Mouse (Mus musculus) mesoderm, embryonic 11.5 days (tissue): ENCODE results near the gene Evi5.

Experiments
- DNase-seq: peaks from one replicate; pipeline ENCODE4 v3.0.0-alpha.2; 2012; ENCODE audit warnings: low read depth, low spot score

Evi5 gene

DNA sequence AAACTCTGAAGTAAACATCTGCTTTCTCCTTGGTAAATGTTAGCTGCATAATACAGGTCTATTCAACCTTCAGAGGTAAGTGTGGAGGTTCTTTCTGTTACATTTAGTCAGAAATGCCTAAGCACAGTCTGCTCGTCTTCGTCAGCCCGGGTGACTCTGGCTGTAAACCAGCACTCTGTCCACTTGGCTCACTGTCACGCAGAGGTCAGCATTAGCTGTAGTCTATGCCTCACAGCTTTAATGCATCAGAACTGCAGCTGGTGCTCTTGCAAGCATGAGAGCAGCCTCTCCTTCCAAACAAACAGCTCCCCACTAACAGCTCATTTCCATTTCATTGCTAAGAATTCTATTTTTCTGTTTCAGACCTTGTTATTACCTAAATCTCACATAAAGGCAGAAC lies 67.4 kb downstream of the Evi5 start:
- DNase-seq: no peak

DNA sequence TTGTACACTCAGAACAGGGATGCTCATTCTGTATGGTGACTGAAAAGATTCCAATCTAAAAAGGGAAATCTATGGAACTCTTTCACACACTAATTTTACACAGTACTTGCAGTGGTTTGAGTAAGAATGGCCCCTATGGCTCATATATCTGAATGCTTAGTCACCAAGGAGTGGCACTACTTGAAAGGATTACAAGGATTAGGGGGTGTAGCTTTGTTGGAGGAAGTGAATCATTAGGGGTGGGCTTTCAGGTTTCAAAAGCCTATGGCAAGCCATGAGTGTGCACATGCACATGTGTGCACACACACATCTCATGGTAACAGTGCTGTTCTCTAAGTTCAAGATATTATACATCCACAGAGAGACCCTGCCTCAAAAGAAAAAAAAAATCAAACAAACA lies 72.3 kb downstream of the Evi5 start:
- no peak for DNase-seq

DNA sequence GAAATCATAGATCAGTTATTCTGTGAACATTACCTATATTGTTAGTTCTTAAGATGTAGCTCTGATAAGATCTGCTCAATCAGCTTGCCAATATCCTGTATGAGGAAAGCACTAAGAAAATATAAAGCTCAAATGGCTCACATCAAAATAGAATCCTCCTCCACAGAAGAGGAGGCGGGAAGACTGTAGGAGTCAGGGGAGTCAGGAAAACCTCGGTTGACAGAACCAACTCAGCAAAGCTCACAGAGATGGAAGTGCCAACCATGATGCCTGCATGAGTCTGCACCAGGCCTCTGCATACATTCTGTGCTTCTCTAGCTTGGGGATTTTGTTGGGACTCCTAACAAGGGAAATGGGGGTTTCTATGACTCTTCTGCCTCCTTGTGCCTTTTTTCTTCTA lies 73.7 kb downstream of the Evi5 start:
- DNase-seq: no peak

DNA sequence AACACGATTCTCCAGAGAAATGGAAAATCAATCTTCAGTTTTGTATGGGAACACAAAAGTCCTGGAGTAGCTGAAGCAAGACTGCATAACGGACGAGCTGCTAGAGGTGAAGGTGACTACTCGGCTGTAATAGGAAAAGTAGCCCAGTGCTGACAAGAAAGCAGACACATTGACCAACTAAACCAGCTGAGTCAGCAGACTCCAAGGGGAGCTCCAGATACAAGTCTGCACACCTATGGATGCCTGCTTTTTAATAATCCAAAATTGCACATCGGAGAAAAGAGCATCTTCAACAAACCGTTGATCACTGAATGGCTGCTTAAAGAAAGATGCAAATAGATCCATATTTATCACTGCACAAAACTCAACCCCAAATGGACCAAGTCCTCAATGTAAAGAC lies 76.6 kb downstream of the Evi5 start:
- DNase-seq: no peak

DNA sequence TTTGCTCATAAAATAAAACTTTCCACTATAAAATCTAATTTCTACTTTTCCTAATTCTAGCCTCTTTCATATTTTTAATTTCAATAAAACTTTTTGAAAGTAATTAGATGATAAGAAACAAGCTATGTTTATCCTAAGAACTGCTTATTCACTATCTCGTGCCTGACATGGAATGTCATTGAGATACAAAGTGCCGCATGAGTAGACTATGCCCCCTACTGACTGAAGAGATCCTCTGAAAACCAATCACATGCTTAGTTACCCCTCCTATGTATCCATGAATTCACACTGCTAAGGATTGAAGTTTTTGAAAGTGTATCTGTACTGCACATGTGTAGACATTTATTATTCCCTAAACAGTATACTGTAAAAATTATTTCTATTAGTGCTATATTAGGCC lies 81.0 kb downstream of the Evi5 start:
- no peak for DNase-seq

DNA sequence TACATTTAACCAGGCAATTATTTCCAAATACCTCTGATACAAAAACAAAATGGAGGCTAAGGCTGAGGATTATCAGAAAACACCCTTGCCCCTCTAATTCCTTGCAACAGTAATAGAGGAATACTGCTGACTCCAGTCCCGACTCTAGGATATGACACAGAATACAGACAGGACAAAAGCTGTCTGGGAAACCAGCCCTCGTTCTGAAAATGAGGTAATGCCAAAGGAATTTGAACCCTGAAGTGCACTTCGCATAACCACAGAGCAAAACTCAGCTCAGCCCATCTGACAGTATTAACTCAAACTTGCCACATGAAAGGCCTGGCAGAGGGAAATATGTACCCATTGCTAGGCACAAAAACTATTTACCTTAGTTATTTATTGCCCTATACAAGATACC lies 81.6 kb downstream of the Evi5 start:
- peak; percentile 21 for DNase-seq

DNA sequence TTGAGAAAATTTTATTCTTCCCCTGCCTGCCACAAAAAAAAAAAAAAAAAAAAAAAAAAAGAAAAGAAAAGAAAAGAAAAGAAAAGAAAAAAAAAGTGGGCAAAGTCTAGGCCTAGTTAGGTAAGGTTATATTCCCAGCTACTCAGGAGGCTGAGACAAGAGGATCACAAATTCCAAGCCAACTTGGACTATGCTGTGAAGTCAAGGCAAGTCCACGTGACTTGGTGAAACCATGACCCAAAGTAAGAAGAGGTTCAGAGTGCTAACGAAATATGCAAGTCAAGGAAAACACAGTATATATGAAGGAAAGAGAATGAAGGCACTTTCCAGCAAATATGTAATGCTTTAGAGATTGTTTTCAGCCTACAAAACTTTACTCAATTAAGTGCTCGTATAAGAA lies 82.4 kb downstream of the Evi5 start:
- no peak for DNase-seq

DNA sequence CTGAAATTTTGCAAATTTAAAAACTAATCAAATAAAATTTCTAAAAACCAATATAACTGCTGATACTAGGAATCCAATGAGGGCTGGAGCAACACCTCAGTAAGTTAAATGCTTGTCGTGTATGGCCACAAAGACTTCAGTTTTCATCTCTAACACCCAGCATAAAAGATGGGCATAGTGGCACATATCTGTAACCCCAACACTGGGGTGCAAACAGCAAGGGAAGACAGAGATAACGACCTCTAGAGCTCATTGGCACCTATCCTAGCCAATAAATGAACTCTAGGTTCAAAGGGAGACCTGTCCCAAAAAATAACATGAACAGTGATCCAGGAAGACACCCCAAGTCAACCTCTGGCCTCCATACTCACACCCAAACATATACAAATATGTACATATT lies 82.9 kb downstream of the Evi5 start:
- DNase-seq: no peak

DNA sequence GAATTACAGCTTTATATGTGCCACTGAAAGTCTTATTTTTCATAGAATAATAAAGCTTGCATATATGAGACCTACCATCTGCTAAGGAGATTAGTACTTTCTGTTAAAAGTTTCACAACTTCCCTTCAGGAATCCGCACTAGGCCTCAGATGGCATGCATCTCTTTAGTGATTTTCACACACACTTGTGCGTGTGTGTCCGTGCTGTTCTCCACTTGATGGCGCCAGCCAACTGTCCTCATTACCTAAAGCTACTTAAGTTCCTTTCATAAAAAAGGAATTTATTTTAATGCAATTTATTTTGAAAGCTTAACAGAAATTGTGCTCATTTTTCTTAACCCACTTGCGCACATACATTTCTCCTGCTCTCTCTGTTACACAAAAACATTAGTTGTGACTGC lies 85.4 kb downstream of the Evi5 start:
- DNase-seq: no peak

DNA sequence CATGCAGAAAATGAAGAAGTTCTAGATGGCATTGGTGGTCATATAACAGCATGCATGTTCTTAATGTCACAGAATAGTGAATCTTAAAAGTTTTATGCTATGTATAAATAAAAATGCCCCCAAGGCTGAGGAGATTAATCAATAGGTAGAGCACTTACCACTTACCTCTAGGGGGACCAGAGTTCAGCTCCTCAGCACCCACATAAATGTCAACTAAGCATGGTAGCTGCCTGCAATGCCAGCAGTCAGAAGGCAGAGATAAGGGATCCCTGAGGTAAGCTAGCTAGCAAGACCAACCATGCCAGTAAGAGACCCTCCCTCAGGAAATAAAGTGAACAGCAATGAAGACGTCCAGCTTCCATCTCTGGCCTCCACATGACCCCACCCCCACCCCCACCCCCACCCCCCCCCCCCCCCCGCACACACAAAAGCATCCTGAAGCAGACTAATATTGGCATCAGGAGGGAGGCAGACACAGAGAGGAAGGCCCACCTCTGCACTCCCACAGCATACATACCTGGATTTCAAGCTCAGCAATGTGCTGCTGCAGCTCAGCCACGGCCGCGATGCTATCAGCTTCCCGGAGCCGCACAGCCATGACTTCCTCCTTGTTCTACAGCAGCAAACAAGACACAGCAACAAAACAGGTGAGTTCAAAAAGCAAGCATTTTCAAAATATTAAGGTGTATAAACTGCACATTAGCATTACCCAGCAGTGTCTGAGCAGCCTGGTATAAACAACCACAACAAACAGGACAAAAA lies 87.0 kb downstream of the Evi5 start:
- DNase-seq: no peak

DNA sequence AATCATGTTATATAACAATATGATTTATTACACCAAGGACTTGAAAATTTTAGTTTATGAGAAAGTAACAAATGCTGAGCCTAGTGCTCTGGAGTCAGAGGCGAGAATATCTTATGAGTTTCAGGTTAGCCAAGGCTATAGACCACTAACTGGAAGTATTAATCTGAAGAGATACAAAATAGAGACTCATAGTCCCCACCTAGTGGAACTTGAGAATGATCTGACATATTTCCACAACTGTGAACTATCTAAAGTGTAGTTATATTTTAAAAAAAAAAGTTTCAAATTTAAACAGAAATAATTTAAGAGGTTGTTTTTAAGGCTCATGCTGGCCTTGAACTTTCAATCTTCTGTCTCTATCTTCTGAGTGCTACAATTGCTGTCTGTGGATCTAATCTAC lies 92.5 kb downstream of the Evi5 start:
- DNase-seq: no peak

DNA sequence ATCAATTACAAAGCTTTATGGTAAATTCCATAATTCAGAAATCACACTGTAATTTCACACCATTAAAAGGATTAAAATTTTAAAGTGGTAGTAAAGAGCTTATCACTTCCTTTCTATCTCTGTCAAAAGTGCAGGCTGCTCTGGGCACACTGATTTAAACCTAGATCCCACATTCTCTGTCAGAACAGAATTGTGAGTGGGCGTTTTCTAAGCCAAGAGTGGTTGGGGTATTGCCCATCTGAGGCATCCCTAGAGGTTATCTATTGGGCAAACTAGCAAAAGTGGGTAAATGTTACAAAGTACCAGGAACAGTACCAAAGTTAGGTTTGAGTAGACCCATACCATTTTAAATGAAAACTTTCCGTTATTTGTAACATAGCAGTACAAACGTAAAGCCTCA lies 96.1 kb downstream of the Evi5 start:
- DNase-seq: no peak

DNA sequence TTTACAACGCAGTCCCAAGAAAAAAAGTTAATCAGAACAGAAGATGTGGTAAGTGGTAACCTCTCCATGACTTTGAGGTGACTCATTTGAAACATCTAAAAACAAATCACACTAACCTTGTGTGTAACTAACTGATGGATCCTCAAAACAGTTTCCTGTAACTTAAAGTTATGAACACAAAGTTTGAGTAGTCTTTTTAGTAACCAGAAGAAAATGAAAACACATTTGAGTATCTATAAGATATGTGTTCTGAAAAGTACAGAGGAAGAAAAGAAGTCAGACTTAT lies 97.4 kb downstream of the Evi5 start:
- DNase-seq: no peak

DNA sequence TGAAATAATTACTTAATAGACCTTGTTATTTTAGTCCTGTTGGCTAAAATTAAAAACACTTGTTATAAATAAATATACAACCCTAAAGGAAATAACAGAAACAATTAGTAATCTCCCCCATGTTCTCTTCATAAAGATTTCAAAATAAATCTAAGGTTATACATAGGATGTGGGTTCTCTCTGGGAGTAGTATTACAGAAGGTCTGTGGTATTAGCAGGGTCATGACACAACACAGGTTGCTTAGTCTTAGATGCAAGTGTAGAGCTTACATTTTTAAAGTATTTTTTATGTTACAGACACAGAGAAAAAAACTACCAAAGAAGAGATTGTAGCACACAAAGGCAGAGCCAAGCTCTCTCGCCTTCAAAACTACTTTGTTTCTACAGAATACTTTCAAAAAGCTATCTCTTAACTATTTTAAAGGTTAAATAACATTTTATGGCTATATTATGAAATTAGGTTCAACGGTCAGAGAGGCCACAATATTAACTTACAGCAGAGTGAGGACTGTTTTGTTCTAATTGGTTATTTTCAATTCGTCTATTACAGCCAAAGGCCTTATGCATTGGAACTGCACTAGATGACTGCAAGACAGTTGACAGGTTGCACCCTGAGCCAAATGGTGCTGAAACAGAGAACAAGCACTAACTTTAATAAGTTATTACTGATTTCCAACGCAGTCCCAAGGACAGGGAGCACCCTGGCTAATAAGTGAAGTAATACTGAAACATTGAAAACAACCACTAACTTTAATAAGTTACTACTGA lies 97.9 kb downstream of the Evi5 start:
- DNase-seq: no peak

DNA sequence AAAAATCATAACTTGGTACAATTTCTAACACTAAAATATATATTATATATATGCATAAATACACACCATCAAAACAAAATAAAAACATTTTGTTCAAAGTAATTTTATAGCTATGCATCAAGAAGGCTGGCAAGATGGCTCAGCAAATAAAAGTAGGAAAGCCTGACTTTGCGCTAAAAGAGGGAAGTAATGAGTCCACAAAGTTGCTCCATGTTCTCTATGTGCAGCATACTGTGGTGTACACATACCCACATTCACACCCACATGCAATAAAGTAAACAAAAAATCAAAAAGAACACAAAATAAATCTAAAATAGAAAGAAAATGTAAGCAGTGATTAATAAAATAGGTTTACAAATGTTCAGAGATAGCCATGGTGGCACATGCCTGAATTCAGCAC lies 99.0 kb downstream of the Evi5 start:
- no peak for DNase-seq

DNA sequence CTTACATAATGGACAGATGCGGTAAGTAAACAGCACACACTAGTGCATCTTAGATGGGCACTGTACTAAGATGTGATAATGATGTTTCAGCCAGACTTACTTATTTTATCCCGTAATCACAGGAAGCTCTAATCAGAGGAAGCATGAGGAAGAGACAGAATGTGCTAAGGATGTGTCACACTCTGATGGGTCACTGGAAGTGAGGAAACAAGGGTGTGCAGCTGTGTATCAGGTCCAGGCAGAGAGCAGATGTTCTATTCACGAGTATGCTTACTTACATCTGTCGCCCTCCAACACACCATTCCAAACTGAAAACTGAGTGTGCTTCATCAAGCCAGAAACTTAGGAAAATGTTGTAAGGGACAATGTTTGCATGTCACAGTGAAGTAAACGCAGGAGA lies 102.9 kb downstream of the Evi5 start:
- DNase-seq: no peak

DNA sequence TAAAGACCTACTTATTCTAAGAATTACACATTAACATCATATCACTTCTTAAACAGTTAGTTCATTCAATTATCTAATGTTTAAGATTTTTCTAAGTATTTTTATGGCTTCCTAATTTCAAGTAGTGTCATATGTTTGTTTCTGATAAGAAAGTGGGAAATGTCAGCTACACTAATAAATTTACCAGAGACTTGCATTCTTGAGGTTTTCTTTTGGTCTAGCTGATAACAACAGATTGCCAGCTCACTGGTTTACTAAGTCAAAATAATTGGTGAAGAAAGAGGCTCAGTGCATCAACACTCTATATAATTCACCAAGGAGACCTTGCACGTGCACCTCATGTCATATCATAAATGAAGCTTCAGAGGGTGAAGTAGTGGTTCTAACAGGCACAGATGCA lies 106.7 kb downstream of the Evi5 start:
- DNase-seq: no peak

DNA sequence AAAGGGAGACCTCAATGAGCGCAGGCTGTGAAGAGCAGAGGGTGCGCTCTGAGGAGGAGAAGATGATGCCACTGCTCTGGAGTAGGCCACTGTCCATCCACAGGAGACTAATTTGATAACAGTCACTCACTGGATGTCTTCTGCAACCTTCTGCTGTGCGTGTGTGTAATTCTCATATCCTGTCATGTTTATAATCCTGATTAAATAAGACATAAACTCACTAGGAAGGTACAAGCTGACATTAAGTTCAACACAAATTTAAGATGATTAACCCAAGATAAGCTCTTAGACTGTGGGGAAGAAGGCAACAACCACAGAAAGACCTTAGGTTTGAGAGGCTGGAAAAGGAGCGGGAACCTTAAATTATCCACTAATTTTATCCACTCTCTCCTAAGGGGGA lies 109.0 kb downstream of the Evi5 start:
- no peak for DNase-seq

DNA sequence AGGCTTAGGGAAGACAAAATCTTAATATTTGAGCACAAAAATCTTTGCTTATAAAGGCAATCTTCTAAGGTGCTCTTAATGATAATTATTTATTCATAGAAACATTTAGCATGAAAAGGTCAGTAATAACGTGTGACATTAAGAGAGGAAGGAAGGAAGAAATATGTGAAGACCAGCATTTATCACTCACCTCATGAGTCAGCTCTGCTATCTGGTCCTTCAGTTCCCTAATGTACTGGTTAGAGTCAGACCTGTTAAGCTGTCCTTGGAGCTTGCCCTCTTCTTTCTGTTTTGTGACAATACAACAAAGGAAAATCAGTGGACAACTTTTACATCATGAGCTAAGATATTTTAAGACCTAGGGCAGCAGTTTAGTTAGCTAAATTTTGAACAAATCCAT lies 110.4 kb downstream of the Evi5 start:
- DNase-seq: no peak

DNA sequence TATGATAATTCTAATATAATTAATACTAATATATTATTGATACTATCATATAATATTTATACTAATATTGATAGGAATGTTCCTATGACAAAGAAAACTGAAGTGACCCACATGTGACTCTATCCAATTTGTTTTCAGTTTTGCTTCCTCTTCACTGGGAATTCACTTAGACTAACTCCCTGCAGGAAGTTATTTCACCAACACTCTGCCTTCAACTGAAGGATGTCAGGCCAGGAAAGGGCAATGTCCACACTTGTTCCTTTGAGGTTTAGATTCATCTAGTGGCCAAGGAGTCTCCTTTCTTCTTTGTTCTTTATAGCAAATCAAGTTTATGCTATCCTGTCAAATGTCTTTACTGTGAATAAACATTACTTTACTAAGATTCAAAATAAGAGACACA lies 111.2 kb downstream of the Evi5 start:
- no peak for DNase-seq

DNA sequence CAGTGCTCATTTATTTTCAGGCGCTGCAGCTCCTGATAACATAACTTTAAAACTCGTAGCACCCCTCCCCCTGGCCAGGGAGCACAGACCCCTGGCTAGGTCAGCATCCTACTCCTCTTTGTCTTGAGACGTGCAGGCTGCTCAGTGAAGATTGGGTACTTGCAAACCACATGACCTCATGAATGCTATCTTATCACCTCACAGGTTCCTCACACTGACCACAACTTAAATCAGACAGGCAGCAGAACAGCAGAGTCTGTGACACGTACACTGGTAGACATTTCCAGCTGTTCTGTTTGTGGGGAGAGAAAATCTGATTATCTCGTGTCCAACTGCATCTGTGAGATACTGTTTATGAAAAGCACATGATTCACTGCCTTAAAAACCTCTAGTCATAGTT lies 115.8 kb downstream of the Evi5 start:
- no peak for DNase-seq

DNA sequence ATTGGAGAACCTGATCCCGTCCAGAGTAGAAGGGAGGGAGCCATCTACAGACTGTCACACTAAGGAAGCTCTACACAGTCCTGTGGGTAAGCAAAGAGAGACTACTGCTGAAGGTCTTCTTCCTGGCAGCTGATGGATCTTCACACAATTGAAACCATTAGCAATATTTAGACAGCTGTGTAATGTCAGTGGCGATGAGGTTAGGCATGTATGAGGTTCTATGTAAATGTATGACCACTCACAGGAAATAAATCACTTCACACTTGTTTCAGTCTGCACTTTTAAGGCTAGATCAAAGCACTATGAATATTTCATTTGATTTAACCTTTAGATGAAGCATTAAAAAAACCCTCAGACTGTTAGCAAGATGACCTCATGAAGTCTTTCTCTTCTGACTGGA lies 118.8 kb downstream of the Evi5 start:
- DNase-seq: no peak

DNA sequence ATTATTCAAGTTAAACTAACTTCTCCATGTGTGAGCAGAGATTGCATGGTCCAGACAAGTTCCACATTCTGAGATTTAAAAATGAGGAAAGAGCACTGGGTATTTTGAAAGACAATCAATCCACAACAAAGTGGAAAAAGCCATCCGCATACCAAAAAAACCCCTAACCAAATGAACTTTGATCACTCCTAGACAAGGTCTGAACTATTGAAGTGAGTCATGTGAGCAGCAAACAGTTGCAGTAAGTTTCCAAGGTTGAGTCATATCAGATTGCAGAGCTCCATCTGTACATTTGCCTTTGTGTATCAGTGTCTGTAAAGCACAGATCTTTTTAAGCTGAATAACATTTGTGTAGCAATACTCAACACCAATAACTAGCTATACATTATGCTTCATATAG lies 120.2 kb downstream of the Evi5 start:
- no peak for DNase-seq

DNA sequence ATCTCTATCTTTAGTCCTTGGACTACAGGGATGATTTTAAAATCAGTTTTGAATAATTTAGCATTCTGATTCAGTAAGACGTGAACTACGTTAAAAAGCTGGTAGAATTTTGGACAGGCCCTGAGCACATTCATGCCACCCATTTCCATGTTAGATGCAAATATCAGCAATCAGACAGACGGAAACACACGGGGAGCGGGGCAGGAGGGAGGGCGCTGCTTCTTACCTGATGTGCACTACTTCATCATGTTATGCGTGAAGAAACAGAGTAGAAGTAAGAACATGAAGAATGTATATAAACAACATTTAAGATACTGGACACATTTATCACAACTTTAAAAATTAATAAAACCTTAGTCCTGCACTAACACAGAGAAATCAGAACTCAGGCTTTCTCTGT lies 121.3 kb downstream of the Evi5 start:
- DNase-seq: no peak
